Mouse (Mus musculus) cerebellum, adult 2 months (tissue): ENCODE results near the gene Arhgap35. TPM values are rescaled to one million over a fixed set of nuclear protein-coding genes. Genes with fewer than 3 reads are reported as not detected.

Source experiments
- DNase-seq, 2 experiments: peaks; one replicate each; pipeline ENCODE4 v3.0.0; 2021
- H3K27ac ChIP-seq: fragments of 200-500 bp; 2 replicates; pipeline ENCODE4 v1.5.1; 2012; ENCODE audit warnings: low read length, control low read depth, inconsistent platforms; ENCODE audit not compliant: insufficient read depth
- H3K27me3 ChIP-seq: fragments of 200-500 bp; 2 replicates; pipeline ENCODE4 v1.6.1; 2012; ENCODE audit warnings: inconsistent platforms, mild to moderate bottlenecking, low read length, moderate library complexity; ENCODE audit not compliant: control insufficient read depth, insufficient read depth
- H3K4me1 ChIP-seq: fragments of 200-500 bp; 2 replicates; pipeline ENCODE4 v1.6.1; 2011; ENCODE audit warnings: low read length; ENCODE audit not compliant: control insufficient read depth, insufficient read depth
- H3K4me3 ChIP-seq: fragments of 200-500 bp; replicated peaks from 2 replicates; pipeline ENCODE3; 2011; ENCODE audit warnings: mild to moderate bottlenecking, low read depth, low read length, control low read depth; ENCODE audit not compliant: insufficient read depth
- CTCF ChIP-seq: fragments of 200-500 bp; IDR thresholded peaks from 2 replicates; pipeline ENCODE4 v1.5.1; 2011; ENCODE audit warnings: low read depth, mild to moderate bottlenecking, control low read depth, low read length, moderate library complexity, borderline replicate concordance; ENCODE audit not compliant: insufficient read depth
- POLR2A ChIP-seq: fragments of 200-500 bp; IDR thresholded peaks from 2 replicates; pipeline ENCODE4 v1.6.1; 2011; ENCODE audit warnings: low read length, control low read depth, borderline replicate concordance; ENCODE audit not compliant: insufficient read depth
- WGBS: fragments of 180-500 bp; shearing (Covaris S2); methylation state at CpG from one replicate; pipeline ENCODE4 v1.1.7; 2018; 5-methylcytosine and 5-hydroxymethylcytosine counted together
- polyA plus RNA-seq: library from polyadenylated mRNA; depleted of rRNA; stranded (reverse); fragments of >200 nt; gene quantifications from 2 replicates; pipeline ENCODE4 v1.2.3, GENCODE M21; 2012

Gene Arhgap35
- polyA plus RNA-seq, 1 experiment, result 55.3 TPM

GRCm38 (mm10) chr7:16489948-16490347 lies 124.8 kb downstream of the Arhgap35 start:
- Histone ChIP-seq H3K4me1 (no peaks in the 10 kb centered on the region), H3K27me3 (no peaks in the 10 kb centered on the region), H3K27ac (no peak overlapping the region), H3K4me3 (no peak overlapping the region)
- no peak for DNase-seq
- TF ChIP-seq POLR2A (no peak), CTCF (no peak)
- WGBS, result 78% methylated on average over 9 of the region's 9 CpGs

GRCm38 (mm10) chr7:16488816-16489215 lies 126.0 kb downstream of the Arhgap35 start:
- Histone ChIP-seq H3K27ac (no peak overlapping the region), H3K4me1 (no peaks in the 10 kb centered on the region), H3K27me3 (no peaks in the 10 kb centered on the region), H3K4me3 (no peak overlapping the region)
- DNase-seq, result no peak
- TF ChIP-seq POLR2A (no peak), CTCF (no peak)

DNA sequence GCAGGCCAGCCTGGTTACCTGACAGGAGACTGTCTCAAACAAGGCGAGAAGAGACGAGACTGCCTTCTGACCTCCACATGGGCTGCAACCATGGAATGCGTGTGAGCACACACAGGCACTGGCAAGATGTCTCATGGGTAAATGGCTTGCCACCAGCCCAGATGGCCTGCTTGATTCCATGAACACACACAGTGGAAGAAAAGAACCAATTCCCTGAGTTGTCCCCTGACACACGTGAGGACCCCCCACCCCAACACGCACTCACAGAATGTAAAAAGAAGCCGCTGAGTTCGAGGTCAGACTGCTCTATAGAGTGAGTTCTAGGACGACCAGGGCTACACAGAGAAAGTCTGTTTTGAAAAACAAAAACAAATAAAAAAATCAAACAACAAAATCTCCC lies 137.2 kb downstream of the Arhgap35 start, which contains the start of gene Npas1:
Gene Npas1, minus strand, starts transcription at position 101 of the 400 bp plus-strand sequence.
- DNase-seq, result no peak
- Histone ChIP-seq H3K4me1 (no peaks in the 10 kb centered on the region), H3K4me3 (no peak within 1 kb of the TSS), H3K27me3 (peaks cover 9% of the 10 kb centered on the region; the same call in 1 of the 2 replicates), H3K27ac (no peak within 1 kb of the TSS)
- TF ChIP-seq POLR2A, result no peak
- TF ChIP-seq CTCF, result no peak
- 73% methylated on average over 8 of the region's 8 CpGs for WGBS

DNA sequence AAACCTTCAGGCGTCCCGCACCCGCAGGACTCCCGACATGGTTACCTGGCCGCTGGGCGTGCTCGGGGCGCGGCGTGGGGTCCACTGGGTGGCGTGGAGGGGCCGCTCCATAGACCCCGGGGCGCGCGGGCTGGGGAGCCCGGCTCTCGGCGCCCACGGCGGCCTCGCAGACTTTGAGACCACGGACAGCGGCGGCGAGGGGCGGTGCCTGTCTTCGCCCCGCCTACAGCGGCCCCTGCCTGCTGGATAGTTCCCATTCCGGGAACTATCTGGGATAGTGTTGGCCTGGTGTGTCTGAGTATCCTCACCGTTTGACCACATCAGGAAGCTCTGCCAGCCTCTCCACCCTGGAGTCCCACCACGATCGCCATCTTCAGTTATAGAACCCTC lies 138.2 kb downstream of the Arhgap35 start:
- DNase-seq, result no peak
- no peak overlapping the region for H3K4me3 ChIP-seq
- 3% methylated on average over 34 of the region's 34 CpGs for WGBS
- peaks cover 9% of the 10 kb centered on the region; the same call in 1 of the 2 replicates for H3K27me3 ChIP-seq
- H3K4me1 ChIP-seq, result no peaks in the 10 kb centered on the region
- no peak overlapping the region for H3K27ac ChIP-seq
- TF ChIP-seq POLR2A (no peak), CTCF (no peak)

DNA sequence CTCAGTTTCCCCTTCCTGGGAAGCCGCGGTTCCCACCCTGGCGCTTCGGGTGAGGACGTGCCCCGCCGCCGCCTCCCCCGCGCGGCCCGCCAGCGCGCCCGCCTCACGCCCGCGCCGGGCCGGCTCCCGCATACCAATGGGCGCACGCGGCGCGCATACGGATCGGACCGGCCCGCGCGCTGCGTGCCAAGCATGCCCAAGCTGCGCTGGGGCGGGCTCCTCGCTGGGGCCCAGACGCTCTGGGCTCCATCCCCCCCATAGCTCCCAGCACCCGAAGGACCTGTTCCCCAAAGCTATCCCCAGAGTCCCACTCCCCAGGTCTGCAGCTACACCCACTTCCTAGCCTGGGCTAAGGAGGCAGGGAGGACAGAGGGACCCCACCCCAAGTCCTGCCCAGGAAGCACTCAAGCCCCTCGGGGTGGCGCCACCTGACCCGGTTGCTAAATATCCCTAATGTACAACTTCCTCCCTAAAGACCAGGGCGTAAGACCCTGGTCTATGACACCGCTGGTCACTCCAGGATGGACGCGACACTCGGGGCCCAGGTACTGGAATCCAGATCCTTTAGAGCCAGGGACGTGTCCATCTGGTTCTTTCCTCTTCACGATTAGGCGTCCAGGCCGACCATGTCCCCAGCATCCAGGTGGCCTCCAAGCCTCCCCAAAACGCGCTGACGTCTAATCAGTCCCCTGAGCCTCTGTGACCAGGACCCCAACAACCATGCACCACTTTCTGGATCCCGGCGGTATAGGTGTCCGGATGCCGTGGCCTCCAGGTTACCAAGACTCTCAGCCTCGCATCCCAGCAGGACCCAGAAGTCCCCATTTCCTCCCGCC lies 138.8 kb downstream of the Arhgap35 start:
- Histone ChIP-seq H3K4me1 (no peaks in the 10 kb centered on the region), H3K4me3 (no peak overlapping the region), H3K27ac (no peak overlapping the region), H3K27me3 (peaks cover 9% of the 10 kb centered on the region; the same call in 1 of the 2 replicates)
- no peak for DNase-seq
- TF ChIP-seq CTCF, result no peak
- WGBS, result 2% methylated on average over 54 of the region's 59 CpGs

DNA sequence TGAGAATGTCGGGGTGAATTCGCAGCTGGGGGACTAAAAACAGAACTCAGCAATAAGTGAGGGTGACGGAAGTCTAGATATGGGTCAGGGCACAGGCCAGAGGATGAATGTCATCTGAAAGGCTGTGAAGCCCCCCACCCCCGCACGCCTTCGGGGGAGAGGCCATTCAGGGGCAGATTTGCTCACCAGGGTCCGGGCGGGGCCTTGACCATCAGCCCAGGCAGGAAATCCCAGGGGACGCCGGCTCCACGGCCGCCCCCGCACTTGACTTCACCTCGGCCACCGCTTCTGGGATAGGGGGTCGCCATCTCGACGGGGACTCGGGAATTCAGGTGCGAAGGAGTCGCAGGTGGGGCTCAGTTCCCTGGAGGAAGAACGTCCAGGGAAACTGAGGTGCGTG lies 139.5 kb downstream of the Arhgap35 start:
- no peak for DNase-seq
- Histone ChIP-seq H3K27me3 (peaks cover 9% of the 10 kb centered on the region; the same call in 1 of the 2 replicates), H3K4me1 (no peaks in the 10 kb centered on the region), H3K27ac (no peak overlapping the region), H3K4me3 (no peak overlapping the region)
- WGBS, result 3% methylated on average over 23 of the region's 23 CpGs
- no peak for TF ChIP-seq CTCF
- TF ChIP-seq POLR2A, result no peak

- 3% methylated on average over 33 of the region's 33 CpGs for WGBS
- DNase-seq, result no peak
Measured at GRCm38 (mm10) chr7:16474445-16474844, 140.3 kb downstream of the Arhgap35 start.

DNA sequence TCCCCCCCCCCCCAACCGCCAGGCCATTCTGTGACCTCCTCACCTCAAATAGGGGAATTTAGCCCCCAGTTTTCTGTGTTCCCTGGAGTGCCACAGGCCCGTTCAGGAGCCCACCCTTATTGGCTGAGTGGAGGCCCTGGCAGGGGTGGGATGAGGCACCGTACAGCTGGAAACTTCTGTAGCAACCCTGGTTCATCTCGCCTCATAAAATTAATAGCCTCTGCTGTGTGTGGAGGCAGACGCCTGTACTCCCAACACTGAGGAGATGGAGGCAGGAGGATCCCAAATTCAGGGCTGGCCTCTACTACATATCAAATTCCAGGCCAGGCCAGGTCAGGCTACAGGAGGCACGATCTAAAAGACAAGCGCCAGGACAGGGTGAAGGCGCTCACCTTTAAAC lies 140.9 kb downstream of the Arhgap35 start:
- Histone ChIP-seq H3K27me3 (peaks cover 9% of the 10 kb centered on the region; the same call in 1 of the 2 replicates), H3K4me3 (no peak overlapping the region), H3K27ac (no peak overlapping the region), H3K4me1 (no peaks in the 10 kb centered on the region)
- no peak for TF ChIP-seq POLR2A
- TF ChIP-seq CTCF, result no peak
- WGBS, result 71% methylated on average over 8 of the region's 8 CpGs
- no peak for DNase-seq

More at GRCm38 (mm10) chr7:16474445-16474844, 140.3 kb downstream of the Arhgap35 start:
- Histone ChIP-seq H3K27ac (no peak overlapping the region), H3K27me3 (peaks cover 9% of the 10 kb centered on the region; the same call in 1 of the 2 replicates), H3K4me3 (no peak overlapping the region), H3K4me1 (no peaks in the 10 kb centered on the region)
- TF ChIP-seq CTCF, result no peak
- no peak for TF ChIP-seq POLR2A
